Mouse (Mus musculus) megakaryocyte, embryonic 14.5 days (primary cell): ENCODE data around the gene Spns3.

Experiments
- FLI1 ChIP-seq: IDR thresholded peaks from 2 replicates; pipeline ENCODE4 v1.6.1; 2012; ENCODE audit warnings: low read length, inconsistent platforms, mixed read lengths
- GATA1 ChIP-seq: IDR thresholded peaks from 3 replicates; pipeline ENCODE4 v1.6.1; 2012; ENCODE audit warnings: mixed read lengths, low read length, inconsistent platforms, borderline replicate concordance

GRCm38 (mm10) chr11:72446311-72447105, 103.8 kb downstream of the Spns3 start:
- TF ChIP-seq GATA1 = no peak
- no peak for TF ChIP-seq FLI1
